Mouse (Mus musculus) midbrain, postnatal 0 days (tissue): ENCODE results near the gene Tcam1. TPM values are rescaled to one million over a fixed set of nuclear protein-coding genes. Genes with fewer than 3 reads are reported as not detected.
A peak's percentile ranks its signal among the peaks of the same experiment; 100 is the strongest.

ENCODE experiments used
- ATAC-seq: fragments of 200-750 bp; cut with Nextera tagmentation; 2 replicates; pipeline ENCODE4 v1.8.0; 2017; ENCODE audit warnings: moderate number of reproducible peaks, mild to moderate bottlenecking, moderate TSS enrichment, moderate library complexity; ENCODE audit not compliant: low FRiP score
- DNase-seq: peaks from one replicate; pipeline ENCODE4 v3.0.0-alpha.2; 2015; ENCODE audit warnings: low spot score
- H3K27ac ChIP-seq: fragments of 300-500 bp; sonication (generic); 2 replicates; pipeline ENCODE4 v1.5.1; 2014; ENCODE audit warnings: low read depth, mild to moderate bottlenecking, low read length, mixed read lengths
- H3K27me3 ChIP-seq: fragments of 300-500 bp; sonication (generic); 2 replicates; pipeline ENCODE4 v1.6.1; 2014; ENCODE audit warnings: low read length, control low read depth, mixed read lengths; ENCODE audit not compliant: insufficient read depth
- H3K36me3 ChIP-seq: fragments of 300-500 bp; sonication (generic); 2 replicates; pipeline ENCODE4 v1.6.1; 2014; ENCODE audit warnings: low read length, control low read depth, mixed read lengths; ENCODE audit not compliant: insufficient read depth
- H3K4me1 ChIP-seq: fragments of 300-500 bp; sonication (generic); 2 replicates; pipeline ENCODE4 v1.6.1; 2014; ENCODE audit warnings: mild to moderate bottlenecking, control low read depth, antibody characterized with exemption, low read length, mixed read lengths; ENCODE audit not compliant: insufficient read depth
- H3K4me2 ChIP-seq: fragments of 300-500 bp; sonication (generic); 2 replicates; pipeline ENCODE4 v1.6.1; 2014; ENCODE audit warnings: low read depth, mild to moderate bottlenecking, low read length, mixed read lengths; ENCODE audit not compliant: poor library complexity, severe bottlenecking
- H3K4me3 ChIP-seq: fragments of 300-500 bp; sonication (generic); 2 replicates; pipeline ENCODE4 v1.5.1; 2014; ENCODE audit warnings: low read depth, mild to moderate bottlenecking, low read length, moderate library complexity
- H3K9ac ChIP-seq: fragments of 300-500 bp; sonication (generic); replicated peaks from 2 replicates; pipeline ENCODE4 v1.6.1; 2014; ENCODE audit warnings: mild to moderate bottlenecking, low read length, moderate library complexity, mixed read lengths; ENCODE audit not compliant: poor library complexity, severe bottlenecking
- H3K9me3 ChIP-seq: fragments of 300-500 bp; sonication (generic); 2 replicates; pipeline ENCODE4 v1.6.1; 2016; ENCODE audit warnings: low read length, control low read depth
- CTCF ChIP-seq: IDR thresholded peaks from 2 replicates; pipeline ENCODE4 v1.5.1; 2016; ENCODE audit warnings: antibody characterized with exemption, mild to moderate bottlenecking
- WGBS: fragments of 180-500 bp; shearing (Covaris S2); extraction: QIAGEN DNeasy Blood & Tissue Kit; methylation state at CpG from one replicate; pipeline ENCODE4 v1.1.7; 2014; 5-methylcytosine and 5-hydroxymethylcytosine counted together
- polyA plus RNA-seq: library from polyadenylated mRNA; unstranded; fragments of >200 nt; fragmentation: Nextera tagmentation; extraction: Ambion mirVana; gene quantifications from 2 replicates; pipeline ENCODE4 v1.2.1, GENCODE M21; 2015
- total RNA-seq: library from RNA; depleted of rRNA; stranded (reverse); fragments of >200 nt; gene quantifications from 2 replicates; pipeline ENCODE4 v1.2.3, GENCODE M21; 2014; rRNA removed

Tcam1 gene
- total and polyA plus RNA-seq, 2 experiments from 2014 or later: 0.10 to 0.22 TPM

- WGBS: 75% methylated on average over 5 of the region's 5 CpGs
- no peak for ATAC-seq
- Histone ChIP-seq H3K27ac (no peak overlapping the region), H3K4me1 (no peaks in the 10 kb centered on the region), H3K4me2 (no peak overlapping the region), H3K9me3 (no peaks in the 10 kb centered on the region), H3K27me3 (no peaks in the 10 kb centered on the region), H3K36me3 (no peaks in the 10 kb centered on the region), H3K4me3 (no peak overlapping the region), H3K9ac (no peak overlapping the region)
- no peak for DNase-seq
- no peak for TF ChIP-seq CTCF
Observed at GRCm38 (mm10) chr11:106328521-106328920, 52.0 kb downstream of the Tcam1 start.

- Histone ChIP-seq H3K36me3 (no peaks in the 10 kb centered on the region), H3K9me3 (no peaks in the 10 kb centered on the region), H3K4me1 (no peaks in the 10 kb centered on the region), H3K9ac (no peak overlapping the region), H3K27me3 (no peaks in the 10 kb centered on the region), H3K27ac (no peak overlapping the region), H3K4me3 (no peak overlapping the region), H3K4me2 (no peak overlapping the region)
- 72% methylated on average over 6 of the region's 6 CpGs for WGBS
- ATAC-seq (no peak), DNase-seq (no peak)
- no peak for TF ChIP-seq CTCF
Observed at GRCm38 (mm10) chr11:106329128-106329527, 52.7 kb downstream of the Tcam1 start.

DNA sequence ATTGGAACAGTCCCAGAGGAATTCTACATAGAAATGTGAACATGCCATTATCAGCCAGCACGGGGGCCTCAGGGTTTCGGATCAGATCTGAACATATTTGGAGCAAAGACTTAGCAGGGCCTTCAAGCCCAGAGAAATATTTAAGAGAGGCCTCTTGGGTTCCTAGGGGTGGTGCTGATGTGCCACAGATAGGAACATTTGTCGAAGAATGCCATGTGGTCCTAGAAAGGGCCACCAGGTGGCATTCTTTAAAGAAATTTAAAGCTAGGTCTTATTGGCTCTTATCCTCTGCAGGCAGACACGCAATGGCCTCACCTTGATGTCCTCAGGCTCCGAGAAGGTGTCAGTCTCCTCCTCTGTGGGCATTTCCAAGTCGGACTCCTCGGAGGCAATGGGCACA lies 53.2 kb downstream of the Tcam1 start:
- TF ChIP-seq CTCF: peak; percentile 67
- WGBS: 69% methylated on average over 7 of the region's 7 CpGs
- Histone ChIP-seq H3K4me3 (no peak overlapping the region), H3K9ac (no peak overlapping the region), H3K27me3 (no peaks in the 10 kb centered on the region), H3K27ac (no peak overlapping the region), H3K36me3 (no peaks in the 10 kb centered on the region), H3K9me3 (no peaks in the 10 kb centered on the region), H3K4me2 (no peak overlapping the region), H3K4me1 (no peaks in the 10 kb centered on the region)
- ATAC-seq (no peak), DNase-seq (peak; percentile 66)

DNA sequence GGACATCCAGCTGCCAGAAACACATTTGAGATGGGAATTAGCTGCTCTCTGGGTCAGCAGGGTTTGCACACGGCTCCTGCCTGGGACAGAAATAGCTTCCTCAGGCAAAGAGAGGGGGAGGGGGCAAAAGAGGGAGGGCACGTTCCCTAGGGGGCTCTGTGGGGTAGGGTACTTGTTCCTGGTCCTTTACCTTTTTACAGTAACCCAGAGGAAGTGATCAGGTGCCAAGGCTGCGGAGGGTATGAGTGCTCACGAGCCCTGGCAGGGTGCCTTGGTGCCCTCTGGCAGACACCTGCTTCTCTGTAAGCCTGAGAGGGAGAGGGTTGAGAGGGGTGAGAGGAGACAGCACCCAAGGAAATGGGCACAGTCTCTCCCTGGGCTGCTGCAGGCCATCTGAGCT lies 56.0 kb downstream of the Tcam1 start:
- ATAC-seq (no peak), DNase-seq (no peak)
- H3K4me1 ChIP-seq: no peaks in the 10 kb centered on the region
- no peaks in the 10 kb centered on the region for H3K9me3 ChIP-seq
- H3K9ac ChIP-seq: no peak overlapping the region
- no peak overlapping the region for H3K4me2 ChIP-seq
- H3K36me3 ChIP-seq: no peaks in the 10 kb centered on the region
- no peak overlapping the region for H3K27ac ChIP-seq
- H3K4me3 ChIP-seq: no peak overlapping the region
- WGBS: 57% methylated on average over 4 of the region's 4 CpGs
- H3K27me3 ChIP-seq: no peaks in the 10 kb centered on the region
- no peak for TF ChIP-seq CTCF

- H3K36me3 ChIP-seq: no peaks in the 10 kb centered on the region
- no peak overlapping the region for H3K4me3 ChIP-seq
- no peak for DNase-seq
- no peak overlapping the region for H3K9ac ChIP-seq
- no peak overlapping the region for H3K27ac ChIP-seq
- H3K4me2 ChIP-seq: no peak overlapping the region
- ATAC-seq: no peak
- no peak for TF ChIP-seq CTCF
- WGBS: 18% methylated on average over 2 of the region's 2 CpGs
- H3K4me1 ChIP-seq: no peaks in the 10 kb centered on the region
- no peaks in the 10 kb centered on the region for H3K27me3 ChIP-seq
- H3K9me3 ChIP-seq: no peaks in the 10 kb centered on the region
Observed at GRCm38 (mm10) chr11:106334066-106334465, 57.6 kb downstream of the Tcam1 start.

DNA sequence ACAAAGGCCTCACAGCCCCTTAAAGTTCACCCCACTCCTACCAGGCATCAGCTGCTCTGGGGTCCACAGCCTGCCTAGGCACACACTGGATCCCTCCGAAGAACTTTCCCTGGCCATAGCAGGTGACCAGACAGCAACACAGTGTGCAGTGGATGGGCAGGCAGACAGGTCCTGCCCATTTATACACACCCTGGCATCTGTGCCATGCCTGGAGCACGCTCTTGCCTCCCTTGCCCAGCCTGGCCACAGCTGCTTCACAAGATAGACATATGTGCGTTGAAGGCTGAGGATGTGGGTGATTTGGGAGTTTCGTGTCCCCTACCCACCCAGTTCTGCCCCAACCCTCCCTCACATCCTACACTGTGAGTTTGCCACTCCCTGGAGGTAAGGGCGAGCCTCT lies 61.6 kb downstream of the Tcam1 start:
- TF ChIP-seq CTCF: no peak
- no peak for ATAC-seq
- no peak overlapping the region for H3K4me2 ChIP-seq
- DNase-seq: no peak
- H3K36me3 ChIP-seq: no peaks in the 10 kb centered on the region
- H3K27me3 ChIP-seq: no peaks in the 10 kb centered on the region
- no peaks in the 10 kb centered on the region for H3K9me3 ChIP-seq
- H3K4me3 ChIP-seq: no peak overlapping the region
- WGBS: 74% methylated on average over 5 of the region's 5 CpGs
- H3K27ac ChIP-seq: no peak overlapping the region
- H3K9ac ChIP-seq: no peak overlapping the region
- H3K4me1 ChIP-seq: no peaks in the 10 kb centered on the region

Other genes with a start within 250 kb of the Tcam1 start
- gene Dcaf7, start 239.8 kb upstream of the Tcam1 start, total RNA-seq: 313 and 343 TPM in 2 replicates
- 166 and 170 TPM in 2 replicates for gene Dcaf7, start 239.8 kb upstream of the Tcam1 start, polyA plus RNA-seq
- 17.3 and 18.6 TPM in 2 replicates for gene Taco1, start 210.6 kb upstream of the Tcam1 start, total RNA-seq
- 5.1 and 5.8 TPM in 2 replicates for gene Taco1, start 210.6 kb upstream of the Tcam1 start, polyA plus RNA-seq
- gene Map3k3, start 192.1 kb upstream of the Tcam1 start, total RNA-seq: 26.0 and 26.4 TPM in 2 replicates
- 7.8 and 9.2 TPM in 2 replicates for gene Map3k3, start 192.1 kb upstream of the Tcam1 start, polyA plus RNA-seq
- gene Gm10840, start 115.8 kb upstream of the Tcam1 start, total RNA-seq: not detected in 2 replicates
- gene Gm10840, start 115.8 kb upstream of the Tcam1 start, polyA plus RNA-seq: not detected in 2 replicates
- 69.7 and 81.8 TPM in 2 replicates for gene Limd2, start 115.8 kb upstream of the Tcam1 start, total RNA-seq
- 122 and 141 TPM in 2 replicates for gene Limd2, start 115.8 kb upstream of the Tcam1 start, polyA plus RNA-seq
- 26.9 and 31.2 TPM in 2 replicates for gene Strada, start 74.5 kb upstream of the Tcam1 start, total RNA-seq
- gene Strada, start 74.5 kb upstream of the Tcam1 start, polyA plus RNA-seq: 21.2 and 22.7 TPM in 2 replicates
- 31.7 and 37.0 TPM in 2 replicates for gene Ccdc47, start 60.3 kb upstream of the Tcam1 start, total RNA-seq
- gene Ccdc47, start 60.3 kb upstream of the Tcam1 start, polyA plus RNA-seq: 88.8 and 94.9 TPM in 2 replicates
- gene Ddx42, start 59.7 kb upstream of the Tcam1 start, total RNA-seq: 39.7 and 61.7 TPM in 2 replicates
- 61.4 and 64.8 TPM in 2 replicates for gene Ddx42, start 59.7 kb upstream of the Tcam1 start, polyA plus RNA-seq
- 34.5 and 46.9 TPM in 2 replicates for gene Ftsj3, start 20.6 kb upstream of the Tcam1 start, total RNA-seq
- 27.5 and 27.9 TPM in 2 replicates for gene Ftsj3, start 20.6 kb upstream of the Tcam1 start, polyA plus RNA-seq
- 76.1 and 88.4 TPM in 2 replicates for gene Psmc5, start 20.5 kb upstream of the Tcam1 start, total RNA-seq
- 280 and 290 TPM in 2 replicates for gene Psmc5, start 20.5 kb upstream of the Tcam1 start, polyA plus RNA-seq
- 11.7 and 27.5 TPM in 2 replicates for gene Smarcd2, start 3.7 kb upstream of the Tcam1 start, total RNA-seq
- gene Smarcd2, start 3.7 kb upstream of the Tcam1 start, polyA plus RNA-seq: 6.8 and 7.6 TPM in 2 replicates
- 1.3 TPM in 1 of 2 replicates, not detected in the other for gene Gh, start 25.2 kb downstream of the Tcam1 start, total RNA-seq
- not detected in 2 replicates for gene Gh, start 25.2 kb downstream of the Tcam1 start, polyA plus RNA-seq
- 0.38 and 1.9 TPM in 2 replicates for gene Cd79b, start 38.1 kb downstream of the Tcam1 start, total RNA-seq
- gene Cd79b, start 38.1 kb downstream of the Tcam1 start, polyA plus RNA-seq: 1.1 and 1.2 TPM in 2 replicates
- gene Scn4a, start 76.6 kb downstream of the Tcam1 start, total RNA-seq: 0.05 TPM in 1 of 2 replicates, not detected in the other
- gene Scn4a, start 76.6 kb downstream of the Tcam1 start, polyA plus RNA-seq: 0.02 TPM in 1 of 2 replicates, not detected in the other
- 0.33 and 1.6 TPM in 2 replicates for gene Prr29, start 88.8 kb downstream of the Tcam1 start, total RNA-seq
- gene Prr29, start 88.8 kb downstream of the Tcam1 start, polyA plus RNA-seq: 0.38 TPM in 1 of 2 replicates, not detected in the other
- 11.9 and 15.5 TPM in 2 replicates for gene Icam2, start 111.4 kb downstream of the Tcam1 start, total RNA-seq
- gene Icam2, start 111.4 kb downstream of the Tcam1 start, polyA plus RNA-seq: 7.4 and 8.7 TPM in 2 replicates
- 10.1 and 10.3 TPM in 2 replicates for gene Ern1, start 211.2 kb downstream of the Tcam1 start, total RNA-seq
- 2.2 and 3.7 TPM in 2 replicates for gene Ern1, start 211.2 kb downstream of the Tcam1 start, polyA plus RNA-seq